Mouse (Mus musculus) liver, postnatal 0 days (tissue): ENCODE measurements around the gene Pilra. TPM values are rescaled to one million over a fixed set of nuclear protein-coding genes. Genes with fewer than 3 reads are reported as not detected.
"Not testable (repeated sequence)": the region's sequence is repeated elsewhere in the genome, so short reads cannot be mapped to it uniquely, and the experiment has no call there.

ENCODE experiments used
- ATAC-seq: fragments of 200-750 bp; cut with Nextera tagmentation; 2 replicates; pipeline ENCODE4 v1.8.0; 2017; ENCODE audit warnings: mild to moderate bottlenecking, moderate library complexity
- DNase-seq: peaks from one replicate; pipeline ENCODE4 v3.0.0-alpha.2; 2016
- H3K27ac ChIP-seq: fragments of 300-500 bp; sonication (generic); 2 replicates; pipeline ENCODE4 v1.5.1; 2014; ENCODE audit warnings: antibody characterized with exemption, moderate library complexity, mild to moderate bottlenecking, low read depth
- H3K27me3 ChIP-seq: fragments of 300-500 bp; sonication (generic); 2 replicates; pipeline ENCODE4 v1.6.1; 2014; ENCODE audit warnings: low read length, control low read depth, mixed read lengths; ENCODE audit not compliant: insufficient read depth
- H3K36me3 ChIP-seq: fragments of 300-500 bp; sonication (generic); replicated peaks from 2 replicates; pipeline ENCODE4 v1.6.1; 2014; ENCODE audit warnings: mild to moderate bottlenecking, control low read depth, low read length, moderate library complexity, mixed read lengths; ENCODE audit not compliant: insufficient read depth
- H3K4me1 ChIP-seq: fragments of 300-500 bp; sonication (generic); 2 replicates; pipeline ENCODE4 v1.6.1; 2014; ENCODE audit warnings: antibody characterized with exemption, mild to moderate bottlenecking, control low read depth; ENCODE audit not compliant: insufficient read depth
- H3K4me2 ChIP-seq: fragments of 300-500 bp; sonication (generic); 2 replicates; pipeline ENCODE4 v1.6.1; 2014; ENCODE audit warnings: low read depth, mild to moderate bottlenecking, low read length, moderate library complexity, mixed read lengths
- H3K4me3 ChIP-seq: fragments of 300-500 bp; sonication (generic); 2 replicates; pipeline ENCODE4 v1.5.1; 2014; ENCODE audit warnings: low read depth, low read length
- H3K9ac ChIP-seq: fragments of 300-500 bp; sonication (generic); replicated peaks from 2 replicates; pipeline ENCODE4 v1.6.1; 2014; ENCODE audit warnings: mild to moderate bottlenecking, moderate library complexity
- H3K9me3 ChIP-seq: fragments of 300-500 bp; sonication (generic); 2 replicates; pipeline ENCODE4 v1.6.1; 2016; ENCODE audit warnings: mild to moderate bottlenecking, control low read depth, low read length, mixed read lengths
- CTCF ChIP-seq: sonication (generic); IDR thresholded peaks from 2 replicates; pipeline ENCODE4 v1.5.1; 2016; ENCODE audit warnings: antibody characterized with exemption, low read depth
- EP300 ChIP-seq: IDR thresholded peaks from 2 replicates; pipeline ENCODE4 v1.6.1; 2016; ENCODE audit warnings: antibody characterized with exemption, low read depth, mild to moderate bottlenecking
- WGBS: fragments of 180-500 bp; shearing (Covaris S2); extraction: QIAGEN DNeasy Blood & Tissue Kit; methylation state at CpG from one replicate; pipeline ENCODE4 v1.1.7; 2014; ENCODE audit not compliant: insufficient replicate concordance; 5-methylcytosine and 5-hydroxymethylcytosine counted together
- polyA plus RNA-seq: library from polyadenylated mRNA; unstranded; fragments of >200 nt; fragmentation: Nextera tagmentation; extraction: Ambion mirVana; gene quantifications from 2 replicates; pipeline ENCODE4 v1.2.1, GENCODE M21; 2015

The Pilra gene
- polyA plus RNA-seq: 8.7 and 12.1 TPM in 2 replicates

DNA sequence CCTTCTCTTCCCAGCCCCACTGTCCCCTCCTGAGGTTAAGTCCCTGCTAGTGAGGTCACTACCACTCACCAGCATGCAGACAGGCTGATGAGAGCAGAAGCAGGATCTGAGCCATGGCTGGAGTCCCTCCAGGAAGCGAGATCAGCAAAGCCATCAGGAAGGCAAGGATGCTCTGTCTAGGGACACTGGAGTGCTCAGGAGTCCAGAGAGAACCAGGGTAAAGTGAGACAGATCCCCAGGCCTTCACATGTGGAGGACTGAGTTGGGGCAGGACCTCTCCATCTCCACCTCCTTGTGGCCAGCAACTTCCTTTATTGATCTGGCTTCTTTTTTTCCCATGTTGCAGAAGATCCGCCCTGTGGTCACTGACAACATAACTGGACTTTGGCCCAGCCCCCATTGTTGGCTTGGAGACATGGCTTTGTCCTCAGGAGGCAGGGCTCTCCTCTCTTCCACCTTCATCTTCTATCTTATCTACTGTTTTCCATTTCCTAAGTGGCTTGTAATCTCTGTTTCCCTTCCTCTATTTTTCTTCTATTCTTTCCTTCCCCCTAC is at the start of gene Pilra:
TSS of gene Pilra (minus strand) at position 316 of the 555 bp plus-strand sequence.
- 40% methylated on average over 2 of the region's 2 CpGs for WGBS

DNA sequence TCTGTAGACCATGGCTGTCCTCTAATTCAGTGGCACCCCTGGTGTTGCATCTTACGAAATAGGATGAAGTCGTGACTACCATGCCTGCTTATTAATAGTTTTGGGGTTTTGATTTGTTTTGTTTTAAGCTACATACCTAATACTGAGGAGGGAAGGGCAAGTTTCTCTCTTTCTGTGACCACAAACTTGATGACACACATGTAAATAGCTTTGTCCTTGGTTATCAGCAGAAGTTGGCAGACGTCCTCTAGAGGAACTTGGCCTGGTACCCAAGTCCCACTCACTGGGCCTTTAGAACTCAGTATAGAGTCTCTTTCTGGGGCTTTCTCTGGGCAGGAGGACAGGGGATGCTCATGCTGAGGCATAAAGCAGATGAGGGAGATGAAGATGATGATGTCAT is 47.3 kb upstream of the Pilra start:
- no peak overlapping the region for H3K27ac ChIP-seq
- no peak overlapping the region for H3K9ac ChIP-seq
- no peak overlapping the region for H3K4me2 ChIP-seq
- H3K27me3 ChIP-seq: no peaks in the 10 kb centered on the region
- WGBS: 50% methylated on average over 3 of the region's 3 CpGs
- no peaks in the 10 kb centered on the region for H3K9me3 ChIP-seq
- H3K4me1 ChIP-seq: no peaks in the 10 kb centered on the region
- ATAC-seq (no peak), DNase-seq (no peak)
- no peak overlapping the region for H3K4me3 ChIP-seq
- TF ChIP-seq EP300: no peak
- H3K36me3 ChIP-seq: no peaks in the 10 kb centered on the region

More for the DNA sequence above, at the start of gene Pilra:
- Histone ChIP-seq H3K27ac (peak within 1 kb of the TSS; percentile 16; the same call in 1 of the 2 replicates), H3K4me3 (peak within 1 kb of the TSS; percentile 35), H3K4me2 (peak within 1 kb of the TSS; percentile 36)
- H3K9ac ChIP-seq, ATAC-seq, H3K4me1 ChIP-seq, H3K36me3 ChIP-seq, DNase-seq, H3K27me3 ChIP-seq, H3K9me3 ChIP-seq: not testable (repeated sequence)

DNA sequence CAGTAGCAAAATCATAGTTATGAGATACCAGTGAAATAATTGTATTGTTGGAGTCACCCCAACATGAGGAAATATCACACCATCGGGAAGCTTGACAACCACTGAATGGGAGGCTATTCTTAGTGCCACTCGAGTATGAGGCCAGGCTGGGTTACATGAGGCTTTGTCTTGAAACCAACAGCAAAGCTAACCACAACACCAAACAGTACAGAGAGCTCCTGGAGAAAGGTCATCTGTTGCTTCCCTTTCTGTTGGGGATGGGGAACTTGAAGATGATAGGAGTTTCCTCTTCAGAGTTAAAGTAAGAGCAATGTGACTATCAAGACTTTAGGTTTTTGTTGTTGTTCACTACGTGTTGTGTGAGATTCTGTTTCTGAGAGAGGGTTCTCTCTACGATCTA is 46.8 kb upstream of the Pilra start:
- H3K4me3 ChIP-seq: no peak overlapping the region
- no peak for DNase-seq
- H3K9me3 ChIP-seq: no peaks in the 10 kb centered on the region
- H3K4me1 ChIP-seq: no peaks in the 10 kb centered on the region
- H3K27me3 ChIP-seq: no peaks in the 10 kb centered on the region
- H3K4me2 ChIP-seq: no peak overlapping the region
- WGBS: 30% methylated on average over 4 of the region's 4 CpGs
- TF ChIP-seq EP300 (no peak), CTCF (no peak)
- 0 out of 2 replicates have a peak, but pooled peaks have one; percentile 28 for ATAC-seq
- H3K36me3 ChIP-seq: no peaks in the 10 kb centered on the region
- H3K27ac ChIP-seq: no peak overlapping the region
- H3K9ac ChIP-seq: no peak overlapping the region

DNA sequence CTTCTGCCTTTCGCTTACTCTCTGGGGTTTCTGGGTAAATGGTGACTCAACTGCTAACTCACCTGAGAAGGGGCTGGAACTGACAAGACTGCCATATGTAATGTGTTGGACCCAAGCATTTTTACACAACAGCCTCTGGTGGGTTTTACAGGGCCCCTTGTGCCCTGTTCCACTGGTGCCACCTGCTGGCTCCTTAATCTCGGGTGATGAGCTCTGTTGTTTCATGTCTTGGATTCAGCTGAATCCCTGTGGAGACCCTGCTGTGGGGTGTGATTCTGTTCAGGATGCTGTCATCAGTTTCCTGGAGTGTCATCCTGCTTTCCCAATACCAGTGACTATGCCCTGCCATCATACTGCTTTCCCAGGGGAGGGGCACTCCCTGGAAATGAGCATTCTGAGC is 41.8 kb upstream of the Pilra start:
- Histone ChIP-seq H3K9me3 (no peaks in the 10 kb centered on the region), H3K36me3 (no peaks in the 10 kb centered on the region), H3K27ac (no peak overlapping the region), H3K4me1 (no peaks in the 10 kb centered on the region), H3K27me3 (no peaks in the 10 kb centered on the region), H3K9ac (no peak overlapping the region), H3K4me2 (no peak overlapping the region), H3K4me3 (no peak overlapping the region)
- no peak for ATAC-seq
- 50% methylated on average over 2 of the region's 2 CpGs for whole genome bisulfite sequencing
- DNase-seq: peak; percentile 44
- TF ChIP-seq CTCF (peak; percentile 66), EP300 (no peak)

DNA sequence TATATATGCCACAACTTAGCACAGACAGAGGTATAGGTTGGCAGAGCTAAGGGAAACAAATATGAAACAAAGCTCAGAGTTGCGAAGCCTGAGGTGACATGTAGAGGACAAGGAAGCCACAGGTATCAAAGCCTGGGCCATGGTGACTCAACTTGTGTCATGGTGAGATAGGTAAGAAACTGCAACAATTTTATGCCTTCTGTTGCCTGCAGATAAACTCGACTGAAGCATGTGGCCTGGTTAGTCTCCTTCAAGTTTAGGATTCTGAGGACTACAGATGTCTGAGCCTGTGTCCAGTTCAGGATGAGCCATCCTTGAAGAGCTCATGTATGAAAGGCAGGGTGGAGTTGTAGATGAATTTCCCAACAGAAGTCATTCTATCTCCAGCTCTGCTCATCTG is 39.0 kb upstream of the Pilra start:
- Histone ChIP-seq H3K27ac (no peak overlapping the region), H3K9ac (no peak overlapping the region), H3K27me3 (no peaks in the 10 kb centered on the region), H3K4me2 (no peak overlapping the region), H3K36me3 (no peaks in the 10 kb centered on the region), H3K9me3 (no peaks in the 10 kb centered on the region), H3K4me1 (0 out of 2 replicates have a peak, but pooled peaks cover 3% of the 10 kb centered on the region), H3K4me3 (no peak overlapping the region)
- DNase-seq (no peak), ATAC-seq (no peak)
- 76% methylated on average over 2 of the region's 2 CpGs for WGBS
- TF ChIP-seq EP300: no peak
- no peak for TF ChIP-seq CTCF

DNA sequence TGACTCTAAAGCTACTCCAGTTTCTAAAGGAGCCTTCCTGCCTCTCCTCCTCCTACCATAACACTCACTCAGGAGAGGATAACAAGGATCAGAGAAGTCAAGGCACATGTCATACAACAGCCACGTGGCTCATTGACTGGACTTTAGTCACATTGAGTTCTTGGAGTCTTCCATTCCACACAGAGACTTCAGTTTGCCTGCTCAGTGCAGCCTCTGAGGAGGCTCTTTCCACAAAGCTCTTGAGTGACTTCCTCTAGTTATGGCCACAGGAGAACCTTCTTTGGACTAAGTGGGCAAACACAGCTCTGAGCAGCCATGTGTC is 36.3 kb upstream of the Pilra start:
- H3K27me3 ChIP-seq, H3K4me3 ChIP-seq, H3K36me3 ChIP-seq, H3K9ac ChIP-seq, H3K4me1 ChIP-seq, ATAC-seq, DNase-seq, H3K9me3 ChIP-seq: not testable (repeated sequence)
- WGBS: 43% methylated on average over 1 of the region's 1 CpGs
- peak overlapping the region; percentile 11; the same call in 1 of the 2 replicates for H3K4me2 ChIP-seq
- H3K27ac ChIP-seq: peak overlapping the region; percentile 57

DNA sequence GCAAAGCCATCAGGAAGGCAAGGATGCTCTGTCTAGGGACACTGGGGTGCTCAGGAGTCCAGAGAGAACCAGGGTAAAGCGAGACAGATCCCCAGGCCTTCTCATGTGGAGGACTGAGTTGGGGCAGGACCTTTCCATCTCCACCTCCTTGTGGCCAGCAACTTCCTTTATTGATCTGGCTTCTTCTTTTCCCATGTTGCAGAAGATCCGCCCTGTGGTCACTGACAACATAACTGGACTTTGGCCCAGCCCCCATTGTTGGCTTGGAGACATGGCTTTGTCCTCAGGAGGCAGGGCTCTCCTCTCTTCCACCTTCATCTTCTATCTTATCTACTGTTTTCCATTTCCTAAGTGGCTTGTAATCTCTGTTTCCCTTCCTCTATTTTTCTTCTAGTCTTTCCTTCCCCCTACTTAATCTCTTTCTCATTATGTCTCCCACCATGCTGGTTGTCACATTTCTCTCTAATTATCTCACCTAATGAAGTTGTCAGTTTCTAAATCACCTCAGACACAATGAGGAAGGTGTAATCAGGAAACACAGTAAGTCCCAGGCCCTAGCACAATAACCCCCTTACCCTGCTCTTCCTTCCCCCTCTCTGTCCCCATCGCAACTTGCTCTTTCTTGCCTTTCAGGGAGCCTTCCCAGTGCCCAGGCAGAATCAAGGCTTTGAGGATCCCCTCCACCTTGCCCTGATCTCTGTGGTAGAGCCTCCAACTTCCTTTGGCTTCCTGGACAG is 35.7 kb upstream of the Pilra start, which contains the start of gene Pilrb2:
TSS of gene Pilrb2 (minus strand) at position 172 of the 737 bp plus-strand sequence.
- not testable (repeated sequence) for H3K27me3 ChIP-seq, H3K9me3 ChIP-seq, H3K4me1 ChIP-seq, H3K36me3 ChIP-seq, DNase-seq, H3K9ac ChIP-seq
- peak within 1 kb of the TSS; percentile 63 for H3K27ac ChIP-seq
- WGBS: 37% methylated on average over 3 of the region's 3 CpGs
- ATAC-seq: peak; percentile 31; the same call in 1 of the 2 replicates
- peak within 1 kb of the TSS; percentile 26; the same call in 1 of the 2 replicates for H3K4me2 ChIP-seq
- peak within 1 kb of the TSS; percentile 34 for H3K4me3 ChIP-seq

DNA sequence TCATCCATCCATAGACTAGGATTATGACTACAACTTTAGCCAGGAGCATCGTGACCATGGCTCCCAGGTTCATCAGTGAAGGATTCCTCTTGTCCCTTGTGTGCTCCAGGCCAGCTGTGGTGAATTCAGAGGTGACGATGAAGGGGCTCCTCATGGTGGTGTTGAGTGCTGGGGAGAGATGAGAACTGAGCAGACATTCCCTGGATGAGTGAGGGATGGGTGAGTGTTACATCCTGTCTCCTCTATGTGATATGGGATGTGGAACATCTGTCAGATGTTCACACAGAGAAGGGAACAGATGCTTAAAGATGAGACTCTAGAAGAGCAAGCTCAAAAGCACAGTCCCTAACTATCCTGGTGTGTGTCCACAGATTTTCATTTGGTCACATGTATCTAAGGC is 32.5 kb upstream of the Pilra start:
- not testable (repeated sequence) for ATAC-seq, H3K9me3 ChIP-seq, DNase-seq, H3K9ac ChIP-seq, H3K27ac ChIP-seq, H3K4me2 ChIP-seq, H3K4me1 ChIP-seq, H3K4me3 ChIP-seq, H3K27me3 ChIP-seq, H3K36me3 ChIP-seq
- WGBS: 68% methylated on average over 2 of the region's 2 CpGs

DNA sequence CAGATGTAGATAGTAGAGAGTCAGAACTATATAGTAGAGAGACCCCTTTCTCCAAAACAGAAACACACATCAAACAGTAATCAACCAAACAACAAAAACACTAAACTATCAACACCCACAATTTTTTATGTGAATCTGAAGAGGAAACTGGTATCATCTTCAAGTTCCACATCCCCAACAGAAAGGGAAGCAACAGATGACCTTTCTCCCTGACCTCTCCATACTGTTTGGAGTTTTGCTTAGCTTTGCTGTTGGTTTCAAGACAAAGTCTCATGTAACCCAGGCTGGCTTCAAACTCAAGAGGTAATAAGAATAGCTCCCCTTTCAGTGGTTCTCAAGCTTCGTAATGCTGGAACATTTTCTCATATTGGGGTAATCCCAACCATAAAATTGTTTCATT is 27.9 kb upstream of the Pilra start:
- H3K4me2 ChIP-seq, H3K9ac ChIP-seq, H3K27me3 ChIP-seq, H3K4me1 ChIP-seq, H3K4me3 ChIP-seq, H3K36me3 ChIP-seq, DNase-seq, H3K27ac ChIP-seq, H3K9me3 ChIP-seq, ATAC-seq: not testable (repeated sequence)
- 62% methylated on average over 1 of the region's 1 CpGs for WGBS
